Mouse (Mus musculus): ENCODE measurements at regions not wholly inside any gene's neighbourhood (a gene's known extent, or its start where the extent isn't known, plus 50 kb on each side); places are given as distances from the start of the nearest gene placed in this dataset.

GRCm38 (mm10) chrX:140164859-140165258 lies 102.2 kb downstream of the Pih1h3b start:
- DNase-seq: no peak

GRCm38 (mm10) chrX:140165966-140166365 lies 103.3 kb downstream of the Pih1h3b start:
- no peak for DNase-seq

GRCm38 (mm10) chrX:140179850-140180249 lies 117.2 kb downstream of the Pih1h3b start:
- peak; percentile 4 to 16 for DNase-seq

GRCm38 (mm10) chrX:140183003-140183402 lies 120.3 kb downstream of the Pih1h3b start:
- no peak for DNase-seq

- DNase-seq: no peak
Measured at GRCm38 (mm10) chrX:140203676-140204075, 138.4 kb upstream of the Frmpd3 start.

- DNase-seq: no peak
Measured at GRCm38 (mm10) chrX:140208791-140209190, 133.3 kb upstream of the Frmpd3 start.

GRCm38 (mm10) chrX:140212644-140213361 lies 129.3 kb upstream of the Frmpd3 start:
- DNase-seq: no peak

GRCm38 (mm10) chrX:140214198-140214849 lies 127.7 kb upstream of the Frmpd3 start:
- DNase-seq: peak; percentile 23 to 34

GRCm38 (mm10) chrX:140255790-140256189 lies 86.3 kb upstream of the Frmpd3 start:
- no peak for DNase-seq

- DNase-seq: no peak
Measured at GRCm38 (mm10) chrX:140269742-140270457, 72.2 kb upstream of the Frmpd3 start.

GRCm38 (mm10) chrX:140277327-140277947 lies 64.6 kb upstream of the Frmpd3 start:
- DNase-seq: peak in 1 of 2 experiments; percentile 7

- no peak for DNase-seq
Measured at GRCm38 (mm10) chrX:140277978-140278729, 63.9 kb upstream of the Frmpd3 start.

- no peak for DNase-seq
Measured at GRCm38 (mm10) chrX:140279266-140279665, 62.8 kb upstream of the Frmpd3 start.

GRCm38 (mm10) chrX:140280016-140280415 lies 62.0 kb upstream of the Frmpd3 start:
- DNase-seq: no peak

Data from cerebellum, adult 18-20 months (tissue).